Mouse (Mus musculus) gastrocnemius, postnatal 14 days (tissue): ENCODE data around the gene Cx3cr1. TPM values are rescaled to one million over a fixed set of nuclear protein-coding genes. Genes with fewer than 3 reads are reported as not detected.

Experiments
- DNase-seq: peaks from one replicate; pipeline ENCODE4 v3.0.0; 2021; ENCODE audit warnings: mixed read lengths
- intact Hi-C: fragments of 180-260 bp; cut with DNase I; formaldehyde crosslinking; loops from one replicate; pipeline ENCODE4 v1.15.1; 2025; ENCODE audit warnings: low total_unique reads
- total RNA-seq, 2 experiments: library from RNA; stranded (reverse); gene quantifications; 2 replicates each; pipeline ENCODE4 v1.2.3; 2021

The Cx3cr1 gene
- total RNA-seq, 2 experiments from 2014 or later: 0.91 to 1.9 TPM

- DNase-seq: peak; percentile 71
- intact Hi-C loops: no loop called here
Observed at GRCm38 (mm10) chr9:119981183-119982179, 88.2 kb downstream of the Cx3cr1 start.

- intact Hi-C loops: no loop called here
- no peak for DNase-seq
Observed at GRCm38 (mm10) chr9:119980770-119981182, 88.9 kb downstream of the Cx3cr1 start.

- intact Hi-C loops: no loop called here
- DNase-seq: no peak
Observed at GRCm38 (mm10) chr9:119979749-119980148, 89.9 kb downstream of the Cx3cr1 start.

GRCm38 (mm10) chr9:119978811-119979441, 90.8 kb downstream of the Cx3cr1 start:
- no peak for DNase-seq
- intact Hi-C loops: no loop called here

GRCm38 (mm10) chr9:119978151-119978810, 91.4 kb downstream of the Cx3cr1 start:
- intact Hi-C loops: no loop called here
- no peak for DNase-seq

- intact Hi-C loops: no loop called here
- no peak for DNase-seq
Observed at GRCm38 (mm10) chr9:119977557-119978060, 92.1 kb downstream of the Cx3cr1 start.

GRCm38 (mm10) chr9:119976704-119977556, 92.7 kb downstream of the Cx3cr1 start:
- intact Hi-C loops: no loop called here
- no peak for DNase-seq

- intact Hi-C loops: no loop called here
- DNase-seq: no peak
Observed at GRCm38 (mm10) chr9:119975286-119975685, 94.4 kb downstream of the Cx3cr1 start.

GRCm38 (mm10) chr9:119974609-119975008, 95.1 kb downstream of the Cx3cr1 start:
- DNase-seq: no peak
- intact Hi-C loops: no loop called here

- intact Hi-C loops: no loop called here
- DNase-seq: no peak
Observed at GRCm38 (mm10) chr9:119973869-119974520, 95.7 kb downstream of the Cx3cr1 start.

GRCm38 (mm10) chr9:119973281-119973680, 96.4 kb downstream of the Cx3cr1 start:
- intact Hi-C loops: no loop called here
- no peak for DNase-seq

GRCm38 (mm10) chr9:119972582-119972981, 97.1 kb downstream of the Cx3cr1 start:
- DNase-seq: peak; percentile 50
- intact Hi-C loops: no loop called here

GRCm38 (mm10) chr9:119972166-119972565, 97.5 kb downstream of the Cx3cr1 start:
- intact Hi-C loops: no loop called here
- DNase-seq: no peak

- intact Hi-C loops: no loop called here
- no peak for DNase-seq
Observed at GRCm38 (mm10) chr9:119970763-119971656, 98.7 kb downstream of the Cx3cr1 start.

- DNase-seq: peak; percentile 58
- intact Hi-C loops: no loop called here
Observed at GRCm38 (mm10) chr9:119970221-119970620, 99.5 kb downstream of the Cx3cr1 start.

GRCm38 (mm10) chr9:119969811-119970210, 99.9 kb downstream of the Cx3cr1 start:
- intact Hi-C loops: no loop called here
- no peak for DNase-seq

- intact Hi-C loops: no loop called here
- DNase-seq: no peak
Observed at GRCm38 (mm10) chr9:119966221-119966910, 103.3 kb downstream of the Cx3cr1 start.
